Mouse (Mus musculus) heart, postnatal 0 days (tissue): ENCODE measurements around the gene Cyp2b23. TPM values are rescaled to one million over a fixed set of nuclear protein-coding genes. Genes with fewer than 3 reads are reported as not detected.
"Not testable (repeated sequence)": the region's sequence is repeated elsewhere in the genome, so short reads cannot be mapped to it uniquely, and the experiment has no call there.

Experiments used
- ATAC-seq: fragments of 200-750 bp; cut with Nextera tagmentation; 2 replicates; pipeline ENCODE4 v1.8.0; 2017; ENCODE audit warnings: low read depth, moderate number of reproducible peaks, moderate library complexity; ENCODE audit not compliant: insufficient read depth
- DNase-seq: peaks from one replicate; pipeline ENCODE4 v3.0.0-alpha.2; 2016; ENCODE audit warnings: low spot score
- H3K27ac ChIP-seq: fragments of 300-500 bp; sonication (generic); 2 replicates; pipeline ENCODE4 v1.5.1; 2014; ENCODE audit warnings: low read depth, mild to moderate bottlenecking
- H3K27me3 ChIP-seq: fragments of 300-500 bp; sonication (generic); 2 replicates; pipeline ENCODE4 v1.6.1; 2014; ENCODE audit warnings: low read length, mixed read lengths; ENCODE audit not compliant: control insufficient read depth, insufficient read depth
- H3K36me3 ChIP-seq: fragments of 300-500 bp; sonication (generic); replicated peaks from 2 replicates; pipeline ENCODE4 v1.6.1; 2014; ENCODE audit warnings: low read length, mixed read lengths; ENCODE audit not compliant: control insufficient read depth, insufficient read depth
- H3K4me1 ChIP-seq: fragments of 300-500 bp; sonication (generic); 2 replicates; pipeline ENCODE4 v1.6.1; 2014; ENCODE audit warnings: antibody characterized with exemption; ENCODE audit not compliant: control insufficient read depth, insufficient read depth
- H3K4me2 ChIP-seq: fragments of 300-500 bp; sonication (generic); 2 replicates; pipeline ENCODE4 v1.6.1; 2014; ENCODE audit warnings: low read depth, mild to moderate bottlenecking, low read length, moderate library complexity
- H3K4me3 ChIP-seq: fragments of 300-500 bp; sonication (generic); 2 replicates; pipeline ENCODE4 v1.5.1; 2014; ENCODE audit warnings: low read depth, low read length
- H3K9ac ChIP-seq: fragments of 300-500 bp; sonication (generic); replicated peaks from 2 replicates; pipeline ENCODE4 v1.6.1; 2014; ENCODE audit warnings: low read depth, low read length, mixed read lengths
- H3K9me3 ChIP-seq: fragments of 300-500 bp; sonication (generic); replicated peaks from 2 replicates; pipeline ENCODE4 v1.6.1; 2016; ENCODE audit warnings: low read length; ENCODE audit not compliant: control insufficient read depth
- CTCF ChIP-seq: IDR thresholded peaks from 2 replicates; pipeline ENCODE4 v1.5.1; 2016; ENCODE audit warnings: antibody characterized with exemption, control low read depth, low read depth
- EP300 ChIP-seq: IDR thresholded peaks from 2 replicates; pipeline ENCODE4 v1.6.1; 2016; ENCODE audit warnings: antibody characterized with exemption, low read depth
- WGBS: fragments of 180-500 bp; shearing (Covaris S2); extraction: QIAGEN DNeasy Blood & Tissue Kit; methylation state at CpG from one replicate; pipeline ENCODE4 v1.1.7; 2014; 5-methylcytosine and 5-hydroxymethylcytosine counted together
- polyA plus RNA-seq: library from polyadenylated mRNA; unstranded; fragments of >200 nt; fragmentation: Nextera tagmentation; extraction: Ambion mirVana; gene quantifications from 2 replicates; pipeline ENCODE4 v1.2.1, GENCODE M21; 2015
- total RNA-seq: library from RNA; depleted of rRNA; stranded (reverse); fragments of >200 nt; gene quantifications from 2 replicates; pipeline ENCODE4 v1.2.3, GENCODE M21; 2014; ENCODE audit warnings: low replicate concordance; rRNA removed

The Cyp2b23 gene
- total and polyA plus RNA-seq, 2 experiments from 2014 or later, result not detected

GRCm38 (mm10) chr7:26666011-26666410 is 20.2 kb downstream of the Cyp2b23 start:
- ATAC-seq (no peak), DNase-seq (no peak)
- Histone ChIP-seq H3K9me3 (no peaks in the 10 kb centered on the region), H3K36me3 (no peaks in the 10 kb centered on the region), H3K27me3 (no peaks in the 10 kb centered on the region), H3K4me3 (no peak overlapping the region), H3K27ac (no peak overlapping the region), H3K4me1 (no peaks in the 10 kb centered on the region), H3K9ac (no peak overlapping the region), H3K4me2 (no peak overlapping the region)
- WGBS, result 68% methylated on average over 5 of the region's 5 CpGs
- TF ChIP-seq EP300 (no peak), CTCF (no peak)

GRCm38 (mm10) chr7:26618364-26618763 is 67.9 kb downstream of the Cyp2b23 start, which contains the start of gene Vmn1r185:
Gene Vmn1r185 (minus strand): TSS chr7:26618464.
- H3K4me1 ChIP-seq, result not testable (repeated sequence)
- 44% methylated on average over 1 of the region's 1 CpGs for WGBS

More at GRCm38 (mm10) chr7:26618364-26618763, 67.9 kb downstream of the Cyp2b23 start, which contains the start of gene Vmn1r185:
- not testable (repeated sequence) for H3K9ac ChIP-seq, H3K4me2 ChIP-seq, DNase-seq, H3K36me3 ChIP-seq, H3K27me3 ChIP-seq, H3K27ac ChIP-seq, H3K4me3 ChIP-seq, ATAC-seq, H3K9me3 ChIP-seq

Other genes starting within 250 kb of the Cyp2b23 start
- not detected in 2 replicates for gene Nlrp9a, start 151.4 kb downstream of the Cyp2b23 start, total RNA-seq
- not detected in 2 replicates for gene Nlrp9a, start 151.4 kb downstream of the Cyp2b23 start, polyA plus RNA-seq
- not detected in 2 replicates for gene Vmn1r185, start 68.0 kb downstream of the Cyp2b23 start, total RNA-seq
- not detected in 2 replicates for gene Vmn1r185, start 68.0 kb downstream of the Cyp2b23 start, polyA plus RNA-seq
- gene Cyp2b19, start 70.7 kb upstream of the Cyp2b23 start, total RNA-seq, result not detected in 2 replicates
- gene Cyp2b19, start 70.7 kb upstream of the Cyp2b23 start, polyA plus RNA-seq, result not detected in 2 replicates
- gene Cyp2g1, start 122.5 kb upstream of the Cyp2b23 start, total RNA-seq, result not detected in 2 replicates
- not detected in 2 replicates for gene Cyp2g1, start 122.5 kb upstream of the Cyp2b23 start, polyA plus RNA-seq
- gene Cyp2a5, start 148.9 kb upstream of the Cyp2b23 start, total RNA-seq, result not detected in 2 replicates
- not detected in 2 replicates for gene Cyp2a5, start 148.9 kb upstream of the Cyp2b23 start, polyA plus RNA-seq